Mouse (Mus musculus): ENCODE measurements around the gene Gm28557. TPM values are rescaled to one million over a fixed set of nuclear protein-coding genes. Genes with fewer than 3 reads are reported as not detected.

Gene Gm28557
- total and polyA plus RNA-seq, 3 experiments: 1.2 to 4.0 (median 3.5) TPM

GRCm38 (mm10) chr13:67060786-67061358 is 47.5 kb downstream of the Gm28557 start, which contains the start of gene Zfp712:
TSS of gene Zfp712 (minus strand) at chr13:67061170.
- peak within 1 kb of the TSS; percentile 79 for H3K4me3 ChIP-seq
- DNase-seq: peak; percentile 93 to 94
- WGBS: under 1% methylated on average over 27 of the region's 27 CpGs
- H3K36me3 ChIP-seq (ENCODE audit: control insufficient read depth, insufficient read depth, low read length): no peaks in the 10 kb centered on the region
- H3K9ac ChIP-seq (ENCODE audit: low read depth, low read length): peak within 1 kb of the TSS; percentile 61
- TF ChIP-seq EP300 (IDR thresholded peaks at IDR 0.05; ENCODE audit: insufficient read depth, low read depth, low read length) (no peak), POLR2A (IDR thresholded peaks at IDR 0.05; ENCODE audit: insufficient read depth, low read depth, low read length) (peak; percentile 39; the same call in 1 of the 2 replicates), CTCF (IDR thresholded peaks at IDR 0.05) (no peak)
- no peaks in the 10 kb centered on the region for H3K4me1 ChIP-seq (ENCODE audit: control insufficient read depth, insufficient read depth, low read length)
- intact Hi-C loops (cut with DNase I): loop anchor here (1.0 to 5.0 kb wide), 4 partner anchors 20 to 124 kb away; partner anchors contain the start of genes Gm28557 and Rsl1
- no peaks in the 10 kb centered on the region for H3K27me3 ChIP-seq (ENCODE audit: control insufficient read depth, insufficient read depth, low read length)
- peaks cover 2% of the 10 kb centered on the region; the same call in 1 of the 2 replicates for H3K79me2 ChIP-seq (replicated peaks; ENCODE audit: control insufficient read depth, insufficient read depth, low read length)
- peak within 1 kb of the TSS; percentile 75 for H3K27ac ChIP-seq

- WGBS: 3% methylated on average over 12 of the region's 12 CpGs
- no peak for TF ChIP-seq CTCF (IDR thresholded peaks at IDR 0.05)
- no peak for TF ChIP-seq POLR2A (IDR thresholded peaks at IDR 0.05; ENCODE audit: insufficient read depth, low read depth, low read length)
- TF ChIP-seq EP300 (IDR thresholded peaks at IDR 0.05; ENCODE audit: insufficient read depth, low read depth, low read length): no peak
- no peaks in the 10 kb centered on the region for H3K36me3 ChIP-seq (ENCODE audit: control insufficient read depth, insufficient read depth, low read length)
- no peak for DNase-seq
- peaks cover 3% of the 10 kb centered on the region; the same call in 1 of the 2 replicates for H3K79me2 ChIP-seq (replicated peaks; ENCODE audit: control insufficient read depth, insufficient read depth, low read length)
- H3K4me1 ChIP-seq (ENCODE audit: control insufficient read depth, insufficient read depth, low read length): no peaks in the 10 kb centered on the region
- H3K27ac ChIP-seq: peak overlapping the region; percentile 75
- intact Hi-C loops (cut with DNase I): loop anchor here (2.0 to 5.0 kb wide), 3 partner anchors 49 to 123 kb away; partner anchors contain the start of genes Gm28557 and Rsl1
- H3K4me3 ChIP-seq: peak overlapping the region; percentile 79
- no peaks in the 10 kb centered on the region for H3K27me3 ChIP-seq (ENCODE audit: control insufficient read depth, insufficient read depth, low read length)
- peak overlapping the region; percentile 61 for H3K9ac ChIP-seq (ENCODE audit: low read depth, low read length)
These were observed 48.1 kb downstream of the Gm28557 start for GRCm38 (mm10) chr13:67060161-67060785.

Other genes starting within 250 kb of the Gm28557 start
- under 1 TPM; 0.76 to 0.98 TPM for gene Gm10767, start 203.7 kb downstream of the Gm28557 start, total RNA-seq (2021)
- 0.18 and 0.61 TPM in 2 replicates for gene Gm10767, start 203.7 kb downstream of the Gm28557 start, polyA plus RNA-seq (2012; rRNA removed)
- gene Zfp712, start 47.4 kb downstream of the Gm28557 start, total RNA-seq (2021): 1 to 10 TPM; 1.5 to 1.6 TPM
- gene Zfp712, start 47.4 kb downstream of the Gm28557 start, polyA plus RNA-seq (2012; rRNA removed): 0.23 and 0.70 TPM in 2 replicates
- 1 to 10 TPM; 1.1 to 1.2 TPM for gene Zfp708, start 10.6 kb downstream of the Gm28557 start, total RNA-seq (2021)
- gene Zfp708, start 10.6 kb downstream of the Gm28557 start, polyA plus RNA-seq (2012; rRNA removed): 0.10 and 1.1 TPM in 2 replicates
- gene Rslcan18, start 7.7 kb upstream of the Gm28557 start, total RNA-seq (2021): 1 to 10 TPM in 1 of 2 experiments, under 1 TPM in 1; 0.70 to 1.1 TPM
- 0.29 and 0.70 TPM in 2 replicates for gene Rslcan18, start 7.7 kb upstream of the Gm28557 start, polyA plus RNA-seq (2012; rRNA removed)
- gene Zfp759, start 13.1 kb upstream of the Gm28557 start, total RNA-seq (2021): 1 to 10 TPM; 4.0 to 8.2 TPM
- gene Zfp759, start 13.1 kb upstream of the Gm28557 start, polyA plus RNA-seq (2012; rRNA removed): 0.59 and 1.5 TPM in 2 replicates
- gene Rsl1, start 64.6 kb upstream of the Gm28557 start, total RNA-seq (2021): 1 to 10 TPM; 3.0 to 3.4 TPM
- gene Rsl1, start 64.6 kb upstream of the Gm28557 start, polyA plus RNA-seq (2012; rRNA removed): 1.5 and 2.5 TPM in 2 replicates
- 1 to 10 TPM in 1 of 2 experiments, under 1 TPM in 1; 0.66 to 1.1 TPM for gene Zfp455, start 85.9 kb upstream of the Gm28557 start, total RNA-seq (2021)
- 0.33 and 0.35 TPM in 2 replicates for gene Zfp455, start 85.9 kb upstream of the Gm28557 start, polyA plus RNA-seq (2012; rRNA removed)
- 1 to 10 TPM; 1.5 to 2.3 TPM for gene Zfp458, start 169.9 kb upstream of the Gm28557 start, total RNA-seq (2021)
- 0.25 and 0.67 TPM in 2 replicates for gene Zfp458, start 169.9 kb upstream of the Gm28557 start, polyA plus RNA-seq (2012; rRNA removed)
- gene Zfp457, start 197.9 kb upstream of the Gm28557 start, total RNA-seq (2021): 1 to 10 TPM; 2.8 to 3.2 TPM
- 1.0 and 2.6 TPM in 2 replicates for gene Zfp457, start 197.9 kb upstream of the Gm28557 start, polyA plus RNA-seq (2012; rRNA removed)
- 1 to 10 TPM; 2.2 to 2.3 TPM for gene Zfp595, start 224.0 kb upstream of the Gm28557 start, total RNA-seq (2021)
- 0.66 and 1.1 TPM in 2 replicates for gene Zfp595, start 224.0 kb upstream of the Gm28557 start, polyA plus RNA-seq (2012; rRNA removed)

Data from heart, adult 2 months (tissue).